Mouse (Mus musculus): ENCODE measurements around the gene Tgm4.

The Tgm4 gene

GRCm38 (mm10) chr9:123034426-123034825 lies at the start of gene Tgm4:
Gene Tgm4, plus strand, starts transcription at chr9:123034726.
- no peak for DNase-seq

DNA sequence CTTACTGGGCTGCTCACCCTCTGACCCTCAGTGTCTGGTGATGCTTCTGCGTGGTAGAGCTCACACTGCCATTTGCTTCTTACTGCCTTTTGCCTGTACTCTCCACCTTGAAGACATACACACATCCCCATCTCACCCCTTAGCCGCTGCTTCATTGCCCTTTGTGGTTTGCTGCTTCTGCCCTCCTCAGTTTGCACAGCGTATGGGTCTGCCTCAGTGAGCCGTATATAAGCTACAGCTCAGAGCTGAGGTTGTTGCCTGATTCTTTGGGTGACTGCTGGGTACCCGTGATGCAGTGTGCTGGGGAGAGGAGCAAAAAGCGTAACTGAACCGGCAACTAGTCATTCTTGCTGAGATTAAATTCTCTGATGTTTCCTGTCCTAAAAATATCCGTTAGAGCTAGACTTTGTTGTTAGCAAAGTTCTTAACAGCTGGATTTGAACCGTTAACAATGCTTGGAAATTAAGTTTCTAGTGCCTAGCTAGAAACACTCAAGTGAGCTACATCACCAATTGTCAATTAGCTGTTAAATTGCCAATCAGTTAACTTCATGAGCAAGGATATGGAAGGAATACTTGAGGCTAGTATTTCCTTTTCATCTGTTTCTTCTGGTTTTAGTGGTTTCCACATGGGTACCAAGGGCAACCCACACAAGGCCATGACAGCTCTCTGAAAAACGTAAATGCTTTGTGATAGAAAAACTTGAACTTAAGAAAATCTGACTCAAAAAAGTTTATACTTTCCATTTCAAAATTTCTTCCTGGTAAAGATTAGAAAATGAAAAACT lies 35.9 kb upstream of the Tgm4 start:
- no peak for DNase-seq

GRCm38 (mm10) chr9:122999193-122999586 lies 35.3 kb upstream of the Tgm4 start:
- no peak for DNase-seq

DNA sequence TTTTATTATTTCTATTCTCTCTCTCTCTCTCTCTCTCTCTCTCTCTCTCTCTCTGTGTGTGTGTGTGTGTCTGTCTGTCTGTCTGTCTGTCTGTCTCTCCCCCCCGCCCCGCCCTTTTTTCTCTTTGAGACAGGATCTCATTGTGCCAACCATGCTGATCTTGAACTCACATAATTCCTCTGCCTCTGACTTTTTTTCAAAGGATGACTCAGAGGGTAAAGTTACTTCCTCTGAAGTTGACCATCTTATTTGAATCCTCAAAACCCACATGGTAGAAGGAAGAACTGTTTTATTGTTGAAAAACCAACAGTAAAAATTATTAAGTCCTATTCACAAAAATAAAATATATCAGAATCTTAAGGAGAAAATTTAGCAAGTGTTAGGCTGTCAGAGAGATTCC lies 29.8 kb upstream of the Tgm4 start:
- no peak for DNase-seq

DNA sequence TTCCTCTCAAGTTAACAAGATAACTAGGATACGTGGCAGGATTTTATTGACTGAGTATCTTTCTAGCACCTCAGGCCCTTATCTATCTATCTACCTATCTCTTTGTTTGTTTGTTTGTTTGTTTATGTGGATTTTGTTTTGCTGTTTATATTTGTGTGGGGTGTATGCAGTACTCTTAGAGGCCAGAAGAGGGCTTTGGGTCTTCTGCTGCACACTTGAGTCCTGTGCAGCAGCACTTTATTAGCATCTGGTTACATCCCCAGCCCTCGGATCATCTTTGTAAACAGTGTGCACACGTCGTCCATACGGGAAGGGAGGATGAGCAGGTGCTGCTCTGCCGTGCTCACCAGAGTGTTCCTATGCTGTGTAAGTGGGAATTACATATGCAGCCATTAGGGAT lies 28.5 kb upstream of the Tgm4 start:
- peak; percentile 3 for DNase-seq

- peak; percentile 90 for DNase-seq
Measured at GRCm38 (mm10) chr9:123020995-123021631, 13.4 kb upstream of the Tgm4 start, which contains the start of gene Tmem42. Gene Tmem42, plus strand, starts transcription at chr9:123021326.

DNA sequence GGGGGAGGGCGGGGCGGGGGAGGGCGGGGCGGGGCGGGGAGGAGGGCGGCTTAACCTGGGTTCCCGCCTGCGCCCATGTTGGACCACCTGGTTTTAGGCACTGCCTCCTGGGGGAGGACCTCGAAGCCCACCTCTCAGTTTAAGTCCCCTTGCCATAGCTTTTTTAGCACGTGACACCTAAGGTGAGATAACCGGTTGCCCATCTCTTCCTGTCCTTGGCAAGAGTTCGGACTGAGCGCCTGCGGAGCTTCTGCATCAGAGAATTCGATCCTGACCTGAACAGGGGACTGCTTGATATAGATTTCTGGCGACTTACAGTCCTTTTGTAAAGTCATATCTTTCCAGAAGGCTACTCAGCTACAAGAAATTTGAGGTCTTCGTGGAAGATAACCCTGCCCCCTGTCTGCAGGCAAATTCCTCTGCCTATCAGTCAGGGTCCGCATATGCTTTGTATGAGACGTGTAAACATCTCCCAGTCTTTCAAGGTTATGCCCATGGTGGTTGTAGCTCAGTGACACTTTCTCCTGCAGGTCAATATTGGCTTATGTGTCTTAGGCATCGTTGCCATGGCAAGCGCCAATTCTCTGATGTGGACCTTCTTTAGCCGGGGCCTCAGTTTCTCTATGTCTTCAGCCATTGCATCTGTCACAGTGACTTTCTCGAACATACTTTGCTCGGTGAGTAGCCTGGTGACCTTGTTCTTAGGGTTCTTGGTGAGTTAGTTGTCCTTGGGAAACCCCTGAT lies 12.7 kb upstream of the Tgm4 start:
- no peak for DNase-seq

- DNase-seq = no peak
Measured at GRCm38 (mm10) chr9:123024201-123024600, 10.3 kb upstream of the Tgm4 start.

- DNase-seq = no peak
Measured at GRCm38 (mm10) chr9:123031496-123032246, 2.9 kb upstream of the Tgm4 start.

- no peak for DNase-seq
Measured at GRCm38 (mm10) chr9:123047665-123048064, 13.1 kb downstream of the Tgm4 start.

GRCm38 (mm10) chr9:123058724-123059292 lies 24.3 kb downstream of the Tgm4 start:
- peak; percentile 7 for DNase-seq

DNA sequence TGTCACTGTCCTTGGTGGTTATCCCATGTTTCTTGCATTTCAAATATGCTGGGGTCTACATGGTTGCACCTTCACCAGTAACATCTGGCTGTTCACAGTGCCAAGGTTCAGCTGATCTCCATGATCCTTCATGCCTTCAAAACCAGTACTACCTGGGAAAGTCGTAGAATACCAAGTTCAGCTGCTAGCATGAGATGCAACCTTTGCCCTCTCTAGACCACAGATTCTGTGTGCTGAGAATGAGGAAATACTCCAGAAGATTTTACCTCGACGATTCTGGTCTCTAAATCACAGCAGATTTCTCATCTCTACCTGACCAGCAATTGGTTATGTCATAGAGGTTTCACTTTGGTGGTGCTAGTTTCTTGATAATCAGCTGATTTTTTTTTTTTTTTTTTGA lies 25.6 kb downstream of the Tgm4 start:
- DNase-seq = no peak

DNA sequence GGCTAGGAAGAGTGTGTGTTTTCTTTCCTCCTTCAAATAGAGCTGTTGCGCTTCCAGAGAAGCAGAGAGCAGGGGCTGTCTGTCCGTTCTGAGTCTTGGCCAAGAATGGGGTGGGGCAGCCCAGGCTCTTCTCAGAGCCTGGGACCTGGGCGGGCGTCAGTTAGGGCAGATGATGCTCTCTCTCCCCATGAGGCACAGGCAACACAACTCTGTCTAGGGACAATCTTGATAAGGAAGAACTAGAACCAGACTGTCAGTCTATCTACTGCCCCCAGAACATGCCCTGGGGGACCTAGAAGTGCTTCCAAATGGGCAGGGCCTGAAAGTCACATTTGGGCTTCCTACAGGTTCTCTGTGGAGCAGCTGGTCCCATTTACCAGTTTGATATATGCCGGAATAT lies 44.6 kb downstream of the Tgm4 start:
- DNase-seq = no peak

DNA sequence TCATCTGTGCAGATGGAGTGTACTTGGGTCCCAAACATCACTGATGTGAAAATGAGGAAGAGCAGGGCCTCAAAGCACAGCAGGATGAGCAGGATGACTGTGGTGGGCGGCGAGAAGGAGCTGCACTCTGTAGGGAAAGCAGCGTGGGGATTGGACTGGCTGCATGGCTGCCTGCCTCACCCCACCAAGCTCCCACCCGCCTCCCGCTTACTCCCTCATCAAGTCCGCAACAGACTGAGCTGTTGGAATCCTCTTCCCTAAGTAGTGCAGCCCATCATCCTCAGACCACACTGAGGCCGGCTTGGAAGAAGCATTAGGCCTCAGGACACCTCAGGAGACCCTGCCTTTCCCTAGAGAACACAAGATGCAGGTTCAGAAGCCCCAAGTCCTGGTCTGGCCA lies 45.8 kb downstream of the Tgm4 start:
- no peak for DNase-seq

- no peak for DNase-seq
Measured at GRCm38 (mm10) chr9:123080796-123081195, 46.3 kb downstream of the Tgm4 start.

GRCm38 (mm10) chr9:123085373-123085772 lies 50.8 kb downstream of the Tgm4 start:
- DNase-seq = peak; percentile 52

- no peak for DNase-seq
Measured at GRCm38 (mm10) chr9:123087558-123087957, 53.0 kb downstream of the Tgm4 start.

DNA sequence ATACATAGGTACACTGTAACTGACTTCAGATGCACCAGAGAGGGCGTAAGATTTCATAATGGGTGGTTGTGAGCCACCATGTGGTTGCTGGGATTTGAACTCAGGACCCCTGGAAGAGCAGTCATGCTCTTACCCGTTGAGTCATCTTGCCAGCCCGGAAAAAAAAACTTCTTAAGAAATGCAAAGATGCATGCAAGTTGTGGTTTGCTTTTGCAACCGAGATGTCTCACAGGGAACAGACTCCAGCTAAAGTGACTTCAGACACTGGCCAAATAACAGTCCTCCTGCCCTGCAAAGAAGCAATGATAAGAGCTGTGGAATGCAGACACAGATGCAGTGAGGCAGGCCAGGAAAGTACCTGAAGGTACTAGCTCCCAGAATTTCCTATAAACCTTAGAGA lies 56.3 kb downstream of the Tgm4 start:
- DNase-seq = no peak

DNA sequence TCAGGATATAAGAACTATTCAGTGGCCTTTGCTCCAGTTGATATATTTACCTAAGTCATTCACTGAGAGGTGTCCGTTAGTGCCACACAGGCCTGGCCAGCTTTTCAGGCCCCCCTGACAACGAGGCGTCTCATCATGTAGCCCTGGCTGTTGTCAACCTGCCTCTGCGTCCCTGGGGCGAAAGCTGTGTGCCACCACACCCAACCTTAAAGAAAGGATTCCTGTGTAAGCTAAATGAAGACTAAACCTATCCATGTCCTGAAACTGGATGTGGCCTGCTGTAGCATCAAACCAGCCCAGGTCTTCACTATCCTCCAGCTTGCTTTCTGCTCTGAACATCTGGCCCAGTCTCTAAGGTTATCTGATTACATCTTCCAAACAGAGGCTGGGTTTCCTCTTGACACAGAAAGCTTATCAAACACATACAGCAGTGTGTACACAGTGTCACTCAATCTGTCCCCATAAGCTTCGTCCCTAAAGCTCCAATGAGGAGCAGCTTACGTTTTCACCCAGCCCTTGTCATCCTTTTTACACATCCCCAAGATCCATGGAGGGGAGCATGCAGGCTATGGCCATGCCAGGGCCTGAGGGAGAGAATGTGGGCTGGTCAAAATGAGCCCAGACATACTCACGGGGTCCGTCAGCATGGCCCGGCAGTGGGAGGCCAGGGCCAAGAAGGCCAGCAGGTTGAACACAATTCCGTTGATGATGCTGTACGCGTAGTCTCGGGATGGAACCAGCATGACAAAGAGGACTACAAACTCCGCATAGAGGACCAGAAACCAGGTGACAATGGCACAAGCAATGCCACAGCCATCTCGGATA lies 65.3 kb downstream of the Tgm4 start:
- no peak for DNase-seq

DNA sequence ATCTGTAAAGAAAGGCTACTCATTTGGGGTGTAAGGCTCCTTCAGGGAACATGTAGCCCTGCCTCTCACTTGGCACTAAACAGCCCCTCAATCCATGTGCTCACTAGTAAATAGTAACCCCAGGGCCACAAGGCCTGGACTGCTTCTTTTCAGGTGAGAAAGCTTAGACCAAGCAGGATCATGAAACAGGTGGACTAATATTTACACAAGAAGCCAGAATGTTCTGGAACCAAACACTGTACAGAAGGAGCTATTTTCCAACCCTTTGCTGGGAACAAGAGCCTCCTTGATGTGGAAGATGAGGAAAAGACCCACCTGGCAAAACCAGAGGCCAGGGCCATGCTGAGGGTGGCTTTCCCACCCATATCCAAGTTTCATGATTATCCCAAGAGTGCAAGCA lies 68.9 kb downstream of the Tgm4 start:
- DNase-seq = no peak

- DNase-seq = no peak
Measured at GRCm38 (mm10) chr9:123104362-123104761, 69.8 kb downstream of the Tgm4 start.

DNA sequence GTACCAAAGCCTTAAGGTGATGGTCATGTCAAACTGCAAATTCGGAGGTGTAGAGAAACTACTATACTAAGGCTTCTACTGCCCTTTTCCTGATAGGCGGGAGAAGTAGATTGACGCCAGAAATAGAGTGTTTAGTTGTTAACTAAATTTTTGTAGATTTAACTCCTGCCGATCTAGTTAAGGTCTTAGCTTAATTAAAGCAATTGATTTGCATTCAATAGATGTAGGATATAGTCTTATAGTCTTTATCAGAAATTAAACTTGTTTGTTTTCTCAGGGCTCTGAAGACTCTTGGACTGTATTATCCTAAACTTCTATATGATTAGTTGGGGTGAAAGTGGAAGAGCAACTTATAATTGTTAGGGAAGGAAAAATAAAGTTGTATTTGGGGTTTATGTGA lies 72.7 kb downstream of the Tgm4 start:
- DNase-seq = no peak
